Mouse (Mus musculus): ENCODE data around the gene Mfap4.
A peak's percentile ranks its signal among the peaks of the same experiment; 100 is the strongest.

The Mfap4 gene

DNA sequence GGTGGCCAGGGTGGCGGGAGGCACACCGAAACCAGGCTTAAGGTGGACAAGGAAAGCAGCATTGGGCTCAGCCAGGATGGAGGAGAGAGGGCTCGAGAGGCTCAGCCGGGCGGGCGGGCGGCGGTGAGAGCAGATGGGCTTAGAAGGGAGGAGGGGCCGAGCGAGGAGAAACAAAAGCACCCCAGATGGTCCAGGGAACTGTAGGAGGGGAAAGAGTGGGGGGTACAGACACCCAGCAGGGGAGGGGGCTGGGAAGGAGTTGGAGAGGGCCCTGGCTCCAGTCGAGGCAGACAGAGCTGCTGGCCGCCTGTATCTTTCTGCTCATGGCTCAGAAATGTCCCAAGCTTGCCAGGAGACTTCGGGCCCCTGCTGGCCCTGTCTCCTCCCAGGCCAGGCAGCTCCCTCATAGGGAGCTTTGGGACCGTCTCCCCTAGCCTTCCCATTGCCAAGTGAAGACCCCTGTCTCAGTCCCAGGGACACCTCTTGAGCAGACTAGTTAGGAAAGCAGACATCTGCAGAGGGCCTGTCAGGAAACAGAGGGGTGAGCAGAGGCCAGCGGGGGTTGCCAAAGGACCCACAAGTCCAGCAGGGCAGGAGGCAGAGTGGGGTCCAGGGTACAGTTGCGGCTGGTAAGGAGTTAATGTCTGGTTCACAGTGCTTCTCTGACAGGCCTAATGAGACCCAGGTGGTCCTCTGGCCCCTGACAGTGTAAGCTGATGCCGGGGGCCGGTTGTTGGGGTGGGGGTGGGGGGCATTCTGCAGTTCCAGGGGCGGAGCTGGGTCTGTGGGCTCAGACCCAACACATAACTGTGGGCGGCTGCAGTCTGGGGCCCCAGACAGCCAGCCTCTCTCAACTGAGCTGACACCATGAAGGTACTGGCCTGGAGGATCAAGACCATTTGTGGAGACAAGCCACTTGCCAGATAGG is at the start of gene Mfap4:
Gene Mfap4, plus strand, starts transcription at position 819 of the 928 bp plus-strand sequence.
- no peak for DNase-seq

- DNase-seq, result no peak
These were observed 48.9 kb upstream of the Mfap4 start for GRCm38 (mm10) chr11:61436298-61436697.

- no peak for DNase-seq
These were observed 46.1 kb upstream of the Mfap4 start for GRCm38 (mm10) chr11:61439170-61439569.

GRCm38 (mm10) chr11:61440416-61440815 is 44.8 kb upstream of the Mfap4 start:
- no peak for DNase-seq

- no peak for DNase-seq
These were observed 43.6 kb upstream of the Mfap4 start for GRCm38 (mm10) chr11:61441670-61442069.

DNA sequence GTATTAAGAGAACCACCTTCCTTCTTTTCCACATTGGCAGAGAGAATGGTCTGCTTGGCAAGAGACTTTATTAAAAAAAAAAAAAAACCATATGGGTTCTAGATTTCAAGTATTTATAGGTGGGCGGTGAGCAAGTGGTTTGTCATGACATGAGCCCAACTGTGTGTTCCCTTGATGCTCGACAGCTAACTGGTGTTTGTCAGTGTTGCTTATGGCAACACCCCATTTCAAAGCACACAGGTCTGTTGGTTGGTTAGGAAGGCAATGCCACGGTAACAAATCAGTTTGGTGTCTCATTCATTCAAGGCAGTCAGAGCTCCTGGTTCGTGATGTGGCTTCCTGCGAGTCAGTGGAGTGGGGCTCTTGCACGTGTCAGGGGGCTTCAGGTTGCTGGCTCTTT is 41.4 kb upstream of the Mfap4 start:
- no peak for DNase-seq

GRCm38 (mm10) chr11:61447296-61447695 is 37.9 kb upstream of the Mfap4 start:
- no peak for DNase-seq

DNA sequence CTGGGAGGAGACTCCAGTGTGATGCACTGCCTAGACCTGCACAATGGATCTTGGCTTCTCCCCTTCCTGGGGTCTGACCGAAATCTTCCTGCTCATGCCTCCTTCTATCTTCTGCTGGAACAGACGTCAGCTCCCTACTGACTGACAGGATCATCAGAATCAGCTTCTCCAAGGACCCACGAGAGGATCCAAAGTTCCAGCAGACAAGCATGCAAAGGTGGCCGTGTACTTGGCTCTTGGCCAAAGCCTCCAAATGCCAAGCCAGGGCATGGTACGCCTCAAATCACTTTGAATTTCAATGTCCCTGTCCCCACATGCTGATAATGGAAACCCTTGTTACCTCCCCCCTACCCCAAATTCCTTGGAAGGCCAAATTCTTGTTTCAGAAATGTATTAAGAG is 37.2 kb upstream of the Mfap4 start:
- peak; percentile 36 for DNase-seq

GRCm38 (mm10) chr11:61448599-61449225 is 36.5 kb upstream of the Mfap4 start:
- DNase-seq, result no peak

DNA sequence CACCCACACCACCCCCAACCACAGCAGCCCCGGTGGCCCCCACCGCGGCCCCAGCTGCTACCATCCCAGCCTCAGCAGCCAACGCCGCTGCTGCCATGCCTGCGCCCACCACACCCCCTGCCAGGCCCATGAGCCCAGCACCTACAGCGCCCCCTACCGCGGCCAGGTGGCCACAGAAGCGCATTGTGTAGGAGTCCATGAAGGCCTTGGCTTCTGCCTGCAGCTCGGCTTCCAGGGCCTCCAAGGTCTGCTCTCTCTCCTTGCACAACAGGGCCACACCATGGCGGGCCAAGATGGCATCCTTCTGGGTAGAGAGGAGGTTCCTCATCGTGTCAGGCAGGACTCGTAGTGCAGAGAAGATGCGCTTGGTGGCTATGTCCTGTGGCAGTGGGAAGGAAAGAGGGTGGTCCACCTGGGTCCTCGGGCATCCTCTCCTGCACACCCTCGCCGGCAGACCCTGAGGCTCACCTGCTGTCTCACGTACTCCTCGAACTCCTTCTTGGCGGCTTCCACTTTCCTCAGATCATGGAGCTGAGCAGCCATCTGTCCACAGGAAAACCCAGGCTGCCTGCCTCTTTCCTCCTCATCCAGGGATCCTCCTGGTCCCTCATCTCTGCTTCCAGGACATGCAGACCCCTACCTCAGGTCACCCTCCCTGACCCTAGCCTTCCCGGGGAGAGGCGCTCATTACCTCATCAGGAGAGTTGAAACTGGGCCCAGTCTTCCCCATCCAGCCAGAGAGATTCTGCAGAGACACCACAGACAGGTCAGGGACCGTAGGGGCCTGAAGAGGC is 35.5 kb upstream of the Mfap4 start:
- no peak for DNase-seq

GRCm38 (mm10) chr11:61464071-61464470 is 21.2 kb upstream of the Mfap4 start:
- no peak for DNase-seq

- no peak for DNase-seq
These were observed 19.8 kb upstream of the Mfap4 start for GRCm38 (mm10) chr11:61465422-61465821.

DNA sequence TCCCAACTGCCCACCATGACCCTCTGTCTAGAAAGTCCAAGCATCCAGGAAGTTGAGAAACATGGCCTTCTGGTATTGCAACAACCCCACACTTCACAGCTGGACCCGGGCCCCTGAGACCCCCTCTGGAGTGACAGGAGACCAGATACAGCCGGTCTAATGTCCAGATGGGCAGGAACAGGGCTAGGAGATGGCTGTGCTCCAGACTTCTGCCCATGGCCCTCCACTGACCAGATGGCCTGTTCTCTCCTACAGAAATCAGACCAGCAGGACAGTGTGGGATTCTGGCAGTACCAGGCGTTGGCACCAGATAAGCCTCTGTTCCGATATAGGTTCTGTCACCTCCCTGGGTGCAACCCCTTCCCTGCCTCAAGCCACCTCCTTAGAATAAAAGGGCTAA is 16.7 kb upstream of the Mfap4 start:
- DNase-seq, result no peak

GRCm38 (mm10) chr11:61469317-61469917 is 15.8 kb upstream of the Mfap4 start:
- no peak for DNase-seq

- DNase-seq, result no peak
These were observed 14.4 kb upstream of the Mfap4 start for GRCm38 (mm10) chr11:61470880-61471279.

DNA sequence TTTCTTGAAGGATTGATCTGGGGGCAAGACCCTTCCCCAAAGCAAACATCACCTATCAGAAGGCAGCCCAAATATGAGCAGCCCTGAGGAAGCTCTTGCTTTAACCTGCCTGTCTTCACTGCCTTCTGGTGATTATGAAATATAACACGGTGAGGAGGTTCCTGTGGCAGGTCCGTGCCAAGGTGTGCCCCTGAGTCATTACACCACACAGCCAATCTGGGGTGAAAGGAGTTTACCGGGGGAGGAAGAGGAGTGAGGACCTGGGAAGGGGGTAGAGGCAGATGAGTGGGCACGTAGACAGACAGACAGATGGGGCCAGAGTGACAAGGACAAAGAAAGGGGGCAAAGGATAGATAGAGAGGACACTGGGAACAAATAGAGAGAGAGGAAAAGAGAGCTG is 11.6 kb upstream of the Mfap4 start:
- no peak for DNase-seq

GRCm38 (mm10) chr11:61476786-61477382 is 8.3 kb upstream of the Mfap4 start:
- peak; percentile 67 for DNase-seq

DNA sequence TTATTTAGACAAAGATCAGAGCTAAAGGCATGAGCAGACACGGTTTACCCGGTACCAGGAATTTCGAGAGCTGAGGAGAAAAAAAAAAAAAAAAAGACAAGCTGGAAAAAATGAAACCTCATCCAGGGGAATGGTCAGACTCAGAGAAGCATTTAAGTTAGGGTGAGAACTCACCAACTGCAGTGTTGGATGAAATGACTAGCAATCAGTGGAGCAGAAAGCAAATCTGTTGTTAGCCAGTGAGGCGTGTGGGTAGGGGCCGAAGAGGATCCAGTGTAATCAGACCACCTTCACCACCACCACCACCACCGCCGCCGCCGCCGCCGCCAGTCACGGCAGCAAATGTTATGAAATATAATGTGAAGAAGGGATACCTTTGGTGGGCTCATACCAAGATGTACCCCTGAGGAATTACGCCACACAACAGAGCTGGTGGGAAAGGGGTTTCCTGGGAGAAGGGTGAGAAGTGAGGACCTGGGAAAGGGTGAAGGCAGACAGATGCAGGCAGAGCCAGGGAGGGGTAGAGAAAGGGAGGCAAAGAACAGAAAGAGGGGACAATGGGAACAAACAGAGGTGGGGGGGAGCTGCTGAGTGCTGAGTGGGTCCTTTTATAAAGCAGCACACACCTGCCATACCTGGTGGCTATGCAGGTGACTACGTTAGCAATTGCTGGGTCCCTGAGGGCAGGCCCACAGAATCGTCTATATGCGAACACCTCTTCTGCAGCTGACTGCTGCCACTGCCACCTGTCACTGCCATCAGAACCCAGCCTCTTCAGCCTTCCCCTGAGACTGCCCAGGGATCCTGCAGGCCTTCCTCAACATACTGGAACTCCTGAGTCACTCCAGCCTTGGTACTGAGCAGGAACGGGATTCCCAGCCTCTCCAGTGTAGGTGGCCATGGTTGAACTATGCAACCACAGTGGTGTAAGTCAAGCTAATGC is 7.4 kb upstream of the Mfap4 start:
- no peak for DNase-seq

- DNase-seq, result no peak
These were observed 6.4 kb upstream of the Mfap4 start for GRCm38 (mm10) chr11:61478788-61479187.

DNA sequence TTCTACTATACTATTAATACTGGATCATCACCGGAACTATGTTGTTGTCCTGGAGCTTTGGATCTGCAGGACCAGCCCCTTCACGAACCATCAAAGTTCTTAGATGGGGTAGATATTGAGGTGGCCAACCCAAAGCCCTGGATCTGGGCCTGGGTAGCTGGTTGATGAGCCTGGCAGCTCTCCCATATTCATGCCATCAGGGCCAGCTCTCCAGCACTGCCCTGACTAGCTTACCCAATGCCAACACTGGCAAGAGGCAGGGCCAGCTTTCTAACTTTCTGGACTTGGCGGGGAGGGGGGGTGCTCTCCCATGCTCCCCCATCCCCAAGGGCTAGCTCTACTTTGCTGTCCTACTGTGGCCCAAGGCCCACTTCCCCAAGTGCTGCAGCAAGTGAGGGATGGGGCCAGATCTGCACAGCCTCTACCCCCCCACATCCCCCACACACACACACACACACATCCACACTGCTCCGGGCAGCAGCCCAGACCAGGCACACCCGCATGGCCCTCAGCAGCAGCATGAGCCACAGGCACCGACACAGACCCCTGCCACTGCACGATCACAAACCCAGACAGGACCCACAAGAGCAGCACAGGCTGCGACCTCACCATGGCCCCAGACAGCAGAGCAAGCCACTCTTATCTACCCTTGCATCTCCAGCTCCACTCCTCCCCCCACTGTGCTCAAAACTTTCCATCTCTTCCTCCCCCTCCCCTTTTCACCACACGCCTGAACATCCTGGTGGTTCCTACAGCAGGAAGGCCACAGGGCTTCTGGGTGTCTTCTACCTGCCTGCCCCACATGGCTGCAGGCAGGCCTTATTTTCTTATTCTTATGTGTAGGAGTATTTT is 3.8 kb upstream of the Mfap4 start:
- no peak for DNase-seq
